Mouse (Mus musculus): ENCODE measurements around the gene Nhsl2.

GRCm38 (mm10) chrX:101942461-101942896, 93.3 kb downstream of the Nhsl2 start:
- TF ChIP-seq POLR2A (IDR thresholded peaks at IDR 0.05; ENCODE audit: borderline replicate concordance, extremely low read depth, low read depth, low read length) = no peak
- TF ChIP-seq CTCF (IDR thresholded peaks at IDR 0.05; ENCODE audit: insufficient read depth, low read length) = peak; percentile 77
